Mouse (Mus musculus): ENCODE data around the gene Plekhf1. TPM values are rescaled to one million over a fixed set of nuclear protein-coding genes. Genes with fewer than 3 reads are reported as not detected.

Gene Plekhf1
- under 1 TPM; 0.56 to 0.71 TPM for total RNA-seq (2023)

GRCm38 (mm10) chr7:38227900-38228298 lies at the start of gene Plekhf1:
Gene Plekhf1, minus strand, starts transcription at chr7:38228016.

GRCm38 (mm10) chr7:38270703-38271510 lies 43.1 kb upstream of the Plekhf1 start, which contains the start of gene Pop4:
Gene Pop4, minus strand, starts transcription at chr7:38271423.

GRCm38 (mm10) chr7:38182962-38183687 lies 44.7 kb downstream of the Plekhf1 start, which contains the start of gene 1600014C10Rik:
Gene 1600014C10Rik, plus strand, starts transcription at chr7:38183217.

Other genes starting within 250 kb of the Plekhf1 start
- gene Uri1, start 204.5 kb downstream of the Plekhf1 start, total RNA-seq (2023) = 10 to 100 TPM; 15.0 to 17.1 TPM
- 10 to 100 TPM; 19.4 to 22.2 TPM for gene Ccne1, start 120.5 kb downstream of the Plekhf1 start, total RNA-seq (2023)
- 10 to 100 TPM; 50.8 to 56.6 TPM for gene 1600014C10Rik, start 44.8 kb downstream of the Plekhf1 start, total RNA-seq (2023)
- 10 to 100 TPM; 33.9 to 38.1 TPM for gene Pop4, start 43.4 kb upstream of the Plekhf1 start, total RNA-seq (2023)

Measured in neutrophil, adult 59 days (primary cell).